Mouse (Mus musculus) liver, embryonic 13.5 days (tissue): Measurements from ENCODE around the gene Atxn1. TPM values are rescaled to one million over a fixed set of nuclear protein-coding genes. Genes with fewer than 3 reads are reported as not detected.

ENCODE experiments used
- ATAC-seq: fragments of 200-750 bp; cut with Nextera tagmentation; 2 replicates; pipeline ENCODE4 v1.8.0; 2017; ENCODE audit warnings: low read depth, mild to moderate bottlenecking, moderate number of reproducible peaks, moderate library complexity
- DNase-seq: peaks from one replicate; pipeline ENCODE4 v3.0.0; 2022
- H3K27ac ChIP-seq: fragments of 300-500 bp; sonication (generic); 2 replicates; pipeline ENCODE4 v1.5.1; 2015; ENCODE audit warnings: moderate library complexity, mild to moderate bottlenecking, inconsistent platforms
- H3K27me3 ChIP-seq: fragments of 300-500 bp; sonication (generic); 2 replicates; pipeline ENCODE4 v1.6.1; 2015; ENCODE audit warnings: mild to moderate bottlenecking, inconsistent platforms
- H3K36me3 ChIP-seq: fragments of 300-500 bp; sonication (generic); 2 replicates; pipeline ENCODE4 v1.6.1; 2015; ENCODE audit warnings: mild to moderate bottlenecking, inconsistent platforms
- H3K4me1 ChIP-seq: fragments of 300-500 bp; sonication (generic); replicated peaks from 2 replicates; pipeline ENCODE4 v1.6.1; 2015; ENCODE audit warnings: inconsistent platforms
- H3K4me2 ChIP-seq: fragments of 300-500 bp; sonication (generic); 2 replicates; pipeline ENCODE4 v1.6.1; 2015; ENCODE audit warnings: inconsistent platforms, mild to moderate bottlenecking, moderate library complexity
- H3K4me3 ChIP-seq: fragments of 300-500 bp; sonication (generic); replicated peaks from 2 replicates; pipeline ENCODE4 v1.5.1; 2015; ENCODE audit warnings: mild to moderate bottlenecking, inconsistent platforms
- H3K9ac ChIP-seq: fragments of 300-500 bp; sonication (generic); 2 replicates; pipeline ENCODE4 v1.6.1; 2015; ENCODE audit warnings: mild to moderate bottlenecking, inconsistent platforms
- H3K9me3 ChIP-seq: fragments of 300-500 bp; sonication (generic); replicated peaks from 2 replicates; pipeline ENCODE4 v1.6.1; 2016; ENCODE audit warnings: inconsistent platforms
- WGBS: fragments of 180-500 bp; shearing (Covaris S2); methylation state at CpG from one replicate; pipeline ENCODE4 v1.1.7; 2015; ENCODE audit not compliant: insufficient replicate concordance; 5-methylcytosine and 5-hydroxymethylcytosine counted together
- polyA plus RNA-seq: library from polyadenylated mRNA; unstranded; fragments of >200 nt; fragmentation: Nextera tagmentation; extraction: Ambion mirVana; gene quantifications from 2 replicates; pipeline ENCODE4 v1.2.1, GENCODE M21; 2015

Gene Atxn1
- polyA plus RNA-seq, 1 experiment from 2014 or later: 1.5 TPM

DNA sequence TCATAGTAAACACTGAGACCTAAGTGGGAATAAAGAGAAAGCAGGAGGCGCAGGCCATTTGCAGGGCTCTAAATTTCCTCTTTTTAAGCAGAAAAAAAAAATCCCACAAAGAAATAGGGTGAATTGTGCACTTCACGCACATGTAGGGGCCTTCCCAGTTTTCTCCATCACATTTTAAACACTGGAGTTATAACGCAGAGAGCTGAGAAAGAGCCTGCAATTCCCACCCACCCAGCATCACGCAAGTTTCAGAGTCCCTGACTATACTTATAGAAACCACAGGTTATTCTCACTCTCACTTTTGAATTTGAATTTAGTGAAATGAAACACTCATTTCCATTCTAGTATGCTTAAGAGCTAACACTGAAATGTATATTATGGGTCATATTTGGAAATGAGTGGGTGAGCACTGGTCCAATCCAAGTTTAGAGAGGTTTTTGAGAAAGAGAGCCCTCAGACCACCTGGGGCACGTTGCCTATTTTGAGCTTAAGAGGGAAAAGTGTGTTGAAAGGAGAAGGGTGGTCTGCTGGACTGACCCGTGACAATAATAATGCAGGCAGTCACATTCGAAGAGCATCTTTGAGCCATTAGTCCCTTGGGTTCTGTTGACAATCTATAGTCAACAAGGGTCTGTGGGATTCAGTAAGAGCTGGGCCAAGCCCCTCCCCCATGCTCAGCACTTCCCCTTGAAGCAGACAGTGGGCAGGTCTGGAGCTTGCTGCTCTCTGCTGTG, 279.1 kb downstream of the Atxn1 start:
- H3K27me3 ChIP-seq: no peaks in the 10 kb centered on the region
- H3K4me2 ChIP-seq: no peak overlapping the region
- H3K4me3 ChIP-seq: no peak overlapping the region
- H3K9ac ChIP-seq: no peak overlapping the region
- H3K4me1 ChIP-seq: no peaks in the 10 kb centered on the region
- ATAC-seq (no peak), DNase-seq (no peak)
- 56% methylated on average over 7 of the region's 7 CpGs for WGBS
- H3K9me3 ChIP-seq: no peaks in the 10 kb centered on the region
- H3K36me3 ChIP-seq: no peaks in the 10 kb centered on the region
- no peak overlapping the region for H3K27ac ChIP-seq

DNA sequence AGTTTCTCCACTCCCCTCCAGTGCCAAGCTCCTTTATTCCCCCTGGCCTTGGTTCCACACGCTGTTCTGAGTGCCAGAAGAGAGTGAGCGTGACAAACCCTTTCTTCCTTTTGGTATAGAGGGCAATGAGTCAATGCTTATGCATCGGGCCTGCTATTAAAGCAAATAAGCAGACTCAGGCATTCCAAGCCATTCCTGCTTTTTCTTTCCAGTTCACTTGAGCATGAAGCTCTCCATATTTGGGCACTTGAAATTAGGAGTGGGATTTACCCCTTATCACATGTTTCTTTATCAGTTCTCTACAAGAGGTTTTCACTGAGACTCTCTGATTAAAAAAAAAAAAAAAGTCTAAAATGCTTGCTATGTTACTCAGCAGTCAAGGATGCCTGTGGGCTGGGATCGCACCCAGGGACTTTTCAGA, 279.9 kb downstream of the Atxn1 start:
- H3K27ac ChIP-seq: no peak overlapping the region; the same call in 1 of the 2 replicates
- H3K4me2 ChIP-seq: no peak overlapping the region
- H3K36me3 ChIP-seq: no peaks in the 10 kb centered on the region
- H3K9me3 ChIP-seq: no peaks in the 10 kb centered on the region
- H3K4me3 ChIP-seq: no peak overlapping the region
- H3K4me1 ChIP-seq: no peaks in the 10 kb centered on the region
- ATAC-seq (no peak), DNase-seq (no peak)
- WGBS: 57% methylated on average over 4 of the region's 4 CpGs
- no peaks in the 10 kb centered on the region for H3K27me3 ChIP-seq
- H3K9ac ChIP-seq: no peak overlapping the region

DNA sequence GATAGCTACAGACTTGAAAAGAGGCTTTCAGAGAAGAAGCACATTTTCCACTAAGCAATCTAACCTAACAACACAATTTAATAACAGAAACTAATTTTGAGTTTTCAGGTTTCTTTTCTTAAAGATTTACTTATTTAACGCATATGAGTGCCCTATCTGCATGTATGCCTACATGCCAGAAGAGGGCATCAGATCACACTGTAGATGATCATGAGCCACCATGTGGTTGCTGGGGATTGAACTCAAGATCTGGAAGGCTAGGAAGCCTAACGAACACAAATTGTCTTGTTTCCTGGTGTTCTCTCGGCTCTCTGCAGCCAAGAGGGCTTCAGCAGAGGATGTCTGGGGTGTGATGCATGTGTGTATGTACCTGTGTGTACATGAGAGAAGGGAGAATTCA, 280.8 kb downstream of the Atxn1 start:
- WGBS: 52% methylated on average over 3 of the region's 3 CpGs
- no peak overlapping the region for H3K9ac ChIP-seq
- H3K4me3 ChIP-seq: no peak overlapping the region
- no peak overlapping the region for H3K4me2 ChIP-seq
- ATAC-seq (no peak), DNase-seq (no peak)
- no peaks in the 10 kb centered on the region for H3K27me3 ChIP-seq
- no peaks in the 10 kb centered on the region for H3K9me3 ChIP-seq
- H3K27ac ChIP-seq: no peak overlapping the region
- no peaks in the 10 kb centered on the region for H3K36me3 ChIP-seq
- H3K4me1 ChIP-seq: no peaks in the 10 kb centered on the region

DNA sequence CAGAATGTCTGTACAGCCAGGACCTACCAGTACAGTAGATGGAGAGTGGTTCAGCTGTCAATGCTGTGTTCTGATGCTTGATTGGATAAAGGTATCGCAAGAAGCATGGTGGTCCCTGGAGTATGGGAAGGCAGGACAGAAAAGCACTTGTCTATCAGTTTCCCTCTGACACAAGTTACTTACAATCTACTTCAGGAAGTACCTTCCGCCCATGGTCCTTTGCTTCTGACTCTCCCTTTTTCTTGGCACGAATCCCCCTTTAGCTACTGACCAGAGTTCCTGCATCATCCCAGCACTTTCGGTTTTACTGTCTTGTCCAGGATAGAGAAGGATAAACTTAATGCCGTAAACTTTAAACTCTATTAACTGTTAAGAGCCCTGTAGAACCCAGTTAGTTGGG, 283.6 kb downstream of the Atxn1 start:
- DNase-seq: no peak
- H3K9ac ChIP-seq: no peak overlapping the region
- no peak overlapping the region for H3K4me3 ChIP-seq
- no peaks in the 10 kb centered on the region for H3K4me1 ChIP-seq
- H3K9me3 ChIP-seq: no peaks in the 10 kb centered on the region
- ATAC-seq: no peak
- no peaks in the 10 kb centered on the region for H3K27me3 ChIP-seq
- no peaks in the 10 kb centered on the region for H3K36me3 ChIP-seq
- H3K27ac ChIP-seq: no peak overlapping the region
- H3K4me2 ChIP-seq: no peak overlapping the region
- WGBS: 67% methylated on average over 5 of the region's 5 CpGs

DNA sequence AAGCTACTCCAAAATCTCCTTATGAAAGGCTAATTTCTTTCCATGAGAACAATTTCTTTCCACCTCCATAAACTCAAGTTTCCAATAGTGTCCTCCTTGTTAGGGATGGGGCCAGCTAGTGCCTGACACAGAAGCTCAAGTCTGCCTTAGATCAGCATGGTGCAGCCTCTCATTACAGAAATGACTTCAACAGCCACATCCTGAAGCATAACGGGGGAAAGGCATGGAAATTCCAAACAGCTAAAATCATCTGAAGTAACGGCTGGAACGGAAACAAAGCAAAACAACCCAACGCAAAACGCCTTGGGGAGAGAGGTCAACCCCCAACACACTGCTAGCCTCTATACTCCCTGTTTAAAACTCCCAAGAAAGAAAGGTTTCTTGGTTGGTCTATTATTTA, 284.2 kb downstream of the Atxn1 start:
- no peak overlapping the region for H3K9ac ChIP-seq
- no peaks in the 10 kb centered on the region for H3K4me1 ChIP-seq
- H3K27ac ChIP-seq: no peak overlapping the region
- no peaks in the 10 kb centered on the region for H3K27me3 ChIP-seq
- no peaks in the 10 kb centered on the region for H3K9me3 ChIP-seq
- H3K4me2 ChIP-seq: no peak overlapping the region
- H3K36me3 ChIP-seq: no peaks in the 10 kb centered on the region
- H3K4me3 ChIP-seq: no peak overlapping the region
- ATAC-seq: no peak
- WGBS: 75% methylated on average over 5 of the region's 5 CpGs
- no peak for DNase-seq

DNA sequence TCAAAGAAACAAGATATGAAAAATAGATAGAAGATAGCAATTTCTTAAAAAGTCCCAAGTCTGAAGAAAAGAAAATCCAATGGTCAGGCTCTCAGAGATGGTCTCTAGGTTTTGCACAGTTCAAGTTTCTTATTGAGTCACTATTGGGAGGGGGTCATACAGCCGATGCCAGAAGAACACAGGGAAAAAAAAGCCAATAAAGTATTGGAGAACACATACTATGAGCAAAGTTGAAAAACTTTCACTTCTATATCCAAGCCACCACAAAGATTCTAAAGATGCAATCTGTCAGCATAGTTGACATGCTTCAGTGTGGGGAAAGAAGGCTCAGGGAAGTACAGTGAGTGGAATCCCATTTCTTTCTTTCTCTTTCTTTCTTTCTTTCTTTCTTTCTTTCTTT, 285.7 kb downstream of the Atxn1 start:
- no peak overlapping the region for H3K9ac ChIP-seq
- no peak overlapping the region for H3K27ac ChIP-seq
- ATAC-seq: no peak
- H3K4me3 ChIP-seq: no peak overlapping the region
- H3K27me3 ChIP-seq: no peaks in the 10 kb centered on the region
- WGBS: 61% methylated on average over 1 of the region's 1 CpGs
- H3K36me3 ChIP-seq: no peaks in the 10 kb centered on the region
- no peaks in the 10 kb centered on the region for H3K4me1 ChIP-seq
- no peak for DNase-seq
- no peaks in the 10 kb centered on the region for H3K9me3 ChIP-seq
- no peak overlapping the region for H3K4me2 ChIP-seq

DNA sequence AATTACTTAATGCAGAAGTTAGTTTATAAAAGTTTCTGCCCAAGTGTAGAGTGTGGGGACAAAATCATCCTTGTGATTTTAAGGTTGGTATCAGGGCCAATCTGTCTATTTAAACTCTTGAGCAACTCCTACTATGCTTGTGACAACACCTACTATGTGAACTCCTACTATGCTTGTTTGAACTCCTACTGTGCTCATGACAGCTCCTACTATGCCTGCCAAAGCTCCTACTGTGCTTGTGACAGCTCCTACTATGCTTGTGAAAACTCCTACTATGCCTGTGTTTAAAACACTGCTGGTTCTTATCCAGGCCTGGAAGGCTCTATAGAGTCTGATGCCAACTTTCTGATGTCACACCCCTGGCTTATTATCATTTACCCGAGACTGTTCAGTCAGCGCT, 292.2 kb downstream of the Atxn1 start:
- no peaks in the 10 kb centered on the region for H3K4me1 ChIP-seq
- 44% methylated on average over 2 of the region's 2 CpGs for WGBS

DNA sequence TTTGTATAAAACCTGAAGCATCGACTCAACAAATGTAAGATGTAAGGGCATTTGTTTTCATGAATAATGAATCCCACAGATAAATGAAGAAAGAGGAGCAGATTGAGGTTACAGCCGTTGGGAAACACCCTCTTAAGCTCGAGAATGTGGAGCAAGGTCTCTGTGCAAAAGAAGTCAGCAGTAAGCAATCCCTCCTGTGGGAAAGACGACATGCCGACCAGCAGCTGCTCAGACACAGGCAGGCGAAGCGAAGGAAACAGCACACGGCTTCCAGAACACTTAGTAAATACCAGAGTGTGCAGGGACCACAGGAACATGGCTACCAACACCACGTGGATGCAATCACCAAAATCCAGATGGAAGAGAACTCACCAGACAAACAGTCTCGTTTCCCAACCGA, 294.8 kb downstream of the Atxn1 start:
- DNase-seq: no peak
- no peak overlapping the region for H3K4me2 ChIP-seq
- no peaks in the 10 kb centered on the region for H3K36me3 ChIP-seq
- 72% methylated on average over 11 of the region's 11 CpGs for WGBS
- no peaks in the 10 kb centered on the region for H3K4me1 ChIP-seq
- no peak overlapping the region for H3K27ac ChIP-seq
- no peaks in the 10 kb centered on the region for H3K9me3 ChIP-seq
- ATAC-seq: no peak
- no peaks in the 10 kb centered on the region for H3K27me3 ChIP-seq
- no peak overlapping the region for H3K4me3 ChIP-seq
- H3K9ac ChIP-seq: no peak overlapping the region

More for the DNA sequence above, 292.2 kb downstream of the Atxn1 start:
- no peak overlapping the region for H3K4me3 ChIP-seq
- DNase-seq (no peak), ATAC-seq (no peak)
- H3K9ac ChIP-seq: no peak overlapping the region
- no peak overlapping the region for H3K27ac ChIP-seq
- H3K36me3 ChIP-seq: no peaks in the 10 kb centered on the region
- H3K27me3 ChIP-seq: no peaks in the 10 kb centered on the region
- no peaks in the 10 kb centered on the region for H3K9me3 ChIP-seq
- H3K4me2 ChIP-seq: no peak overlapping the region

DNA sequence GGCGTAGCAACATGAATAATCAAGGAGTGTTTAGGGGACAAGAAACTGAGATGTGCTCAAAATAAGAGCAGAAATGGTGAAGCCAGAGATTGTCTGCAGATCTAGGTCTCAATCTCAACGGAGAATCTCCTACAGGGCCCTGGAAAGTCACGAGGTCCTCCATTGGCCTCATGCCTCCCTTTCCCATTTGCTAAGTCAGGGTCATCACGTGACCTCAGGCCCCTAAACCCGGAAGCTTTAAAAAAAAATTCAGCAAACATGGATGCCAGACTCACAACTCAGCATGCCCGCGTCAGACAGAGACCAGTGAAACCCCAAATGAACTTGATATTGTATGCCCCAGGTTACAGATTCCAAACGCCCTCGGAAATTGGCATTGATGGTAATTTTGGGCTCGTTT, 302.0 kb downstream of the Atxn1 start:
- H3K4me1 ChIP-seq: no peaks in the 10 kb centered on the region
- H3K27ac ChIP-seq: no peak overlapping the region
- WGBS: 70% methylated on average over 10 of the region's 10 CpGs
- DNase-seq (no peak), ATAC-seq (no peak)
- H3K4me2 ChIP-seq: no peak overlapping the region
- H3K36me3 ChIP-seq: no peaks in the 10 kb centered on the region
- H3K9me3 ChIP-seq: no peaks in the 10 kb centered on the region
- H3K27me3 ChIP-seq: no peaks in the 10 kb centered on the region
- H3K4me3 ChIP-seq: no peak overlapping the region
- H3K9ac ChIP-seq: no peak overlapping the region

DNA sequence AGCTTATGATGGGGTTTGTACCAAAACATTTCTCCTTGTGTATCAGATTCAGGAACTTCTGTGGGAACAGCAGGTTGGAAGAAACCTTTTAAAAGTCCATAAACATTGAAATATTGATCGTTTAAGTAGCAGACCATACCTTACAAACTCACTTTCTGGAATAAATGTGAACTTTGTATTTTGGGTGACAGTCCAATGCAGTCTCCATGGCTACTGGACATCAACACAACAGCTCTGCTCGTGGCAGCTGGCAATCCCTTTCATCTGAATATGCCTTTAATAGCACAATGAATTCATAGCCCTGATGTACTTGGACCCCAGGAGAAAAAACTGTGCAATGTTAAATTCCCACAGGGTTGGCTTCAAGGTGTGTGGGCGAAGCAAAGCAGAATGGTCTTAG, 302.6 kb downstream of the Atxn1 start:
- H3K4me1 ChIP-seq: no peaks in the 10 kb centered on the region
- ATAC-seq (no peak), DNase-seq (no peak)
- H3K9ac ChIP-seq: no peak overlapping the region
- H3K36me3 ChIP-seq: no peaks in the 10 kb centered on the region
- no peaks in the 10 kb centered on the region for H3K9me3 ChIP-seq
- H3K4me2 ChIP-seq: no peak overlapping the region
- H3K27ac ChIP-seq: no peak overlapping the region
- no peak overlapping the region for H3K4me3 ChIP-seq
- H3K27me3 ChIP-seq: no peaks in the 10 kb centered on the region
- 58% methylated on average over 3 of the region's 3 CpGs for WGBS

DNA sequence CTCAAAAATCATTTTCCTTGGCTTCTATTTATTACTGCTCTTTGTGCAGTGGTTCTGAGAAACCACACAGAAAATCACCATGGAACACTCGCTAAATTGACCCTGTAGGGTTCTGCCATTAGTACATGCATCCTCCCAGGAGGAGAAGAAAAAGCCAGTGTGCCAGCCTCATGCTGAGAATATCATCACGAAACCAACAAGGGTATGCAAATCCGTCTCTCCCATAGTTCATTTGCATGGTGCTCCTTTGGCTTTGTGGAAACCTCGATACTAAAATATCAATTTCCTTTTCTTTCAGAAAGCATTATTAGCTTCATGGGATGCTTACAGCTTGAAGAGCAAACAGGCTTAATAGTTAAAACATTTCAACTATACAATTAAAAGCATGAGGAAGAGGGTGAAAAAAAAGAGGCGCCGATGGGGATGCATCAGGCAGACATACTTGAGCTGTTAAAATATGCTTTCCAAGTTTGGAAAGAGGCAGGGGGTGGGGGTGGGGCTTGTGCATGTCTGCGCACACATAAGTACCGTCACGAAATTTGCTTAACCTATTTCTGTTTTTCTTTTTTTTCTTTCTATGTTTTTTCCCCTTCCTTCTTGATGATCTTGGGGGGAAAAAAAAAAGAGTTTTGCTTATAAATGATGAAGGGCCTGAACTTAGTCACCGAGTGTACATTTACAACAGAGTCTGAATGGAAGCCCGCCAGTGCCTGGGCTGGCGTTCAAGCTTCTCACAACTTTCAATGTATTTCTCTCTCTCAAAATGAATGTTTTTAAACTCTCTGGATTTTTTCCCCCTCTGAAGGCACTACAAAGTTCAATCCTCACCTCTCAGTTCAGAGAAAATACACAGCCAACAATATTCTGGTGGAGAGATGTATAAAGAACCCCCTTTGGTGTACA, 303.3 kb downstream of the Atxn1 start:
- no peaks in the 10 kb centered on the region for H3K4me1 ChIP-seq
- no peaks in the 10 kb centered on the region for H3K27me3 ChIP-seq
- H3K4me3 ChIP-seq: no peak overlapping the region
- DNase-seq (no peak), ATAC-seq (no peak)
- H3K9me3 ChIP-seq: no peaks in the 10 kb centered on the region
- no peak overlapping the region for H3K4me2 ChIP-seq
- no peak overlapping the region for H3K9ac ChIP-seq
- no peaks in the 10 kb centered on the region for H3K36me3 ChIP-seq
- 77% methylated on average over 12 of the region's 12 CpGs for WGBS
- H3K27ac ChIP-seq: no peak overlapping the region
